Mouse (Mus musculus) liver, adult 2 months (tissue): ENCODE data around the gene Uncx.

Experiments
- CTCF ChIP-seq: fragments of 200-500 bp; IDR thresholded peaks from 2 replicates; pipeline ENCODE4 v1.5.1; 2011; ENCODE audit warnings: low read depth, low read length, control low read depth
- POLR2A ChIP-seq: fragments of 200-500 bp; IDR thresholded peaks from 2 replicates; pipeline ENCODE4 v1.6.1; 2011; ENCODE audit warnings: low read length, control low read depth; ENCODE audit not compliant: insufficient read depth; ENCODE audit errors: extremely low read depth

GRCm38 (mm10) chr5:139516281-139516680 lies 27.0 kb upstream of the Uncx start:
- no peak for TF ChIP-seq POLR2A
- TF ChIP-seq CTCF: no peak
